Mouse (Mus musculus) heart, postnatal 4 days (tissue): Measurements from ENCODE around the gene Kdr. TPM values are rescaled to one million over a fixed set of nuclear protein-coding genes. Genes with fewer than 3 reads are reported as not detected.
A peak's percentile ranks its signal among the peaks of the same experiment; 100 is the strongest.
"Not testable (repeated sequence)": the region's sequence is repeated elsewhere in the genome, so short reads cannot be mapped to it uniquely, and the experiment has no call there.

Source experiments
- DNase-seq: peaks from one replicate; pipeline ENCODE4 v3.0.0; 2021
- total RNA-seq, 2 experiments: library from RNA; stranded (reverse); gene quantifications; 2 replicates each; pipeline ENCODE4 v1.2.3; 2021

The Kdr gene
- total RNA-seq, 2 experiments from 2014 or later = 115 to 119 TPM

- DNase-seq = no peak
Measured at GRCm38 (mm10) chr5:75959809-75960208, 18.4 kb downstream of the Kdr start.

DNA sequence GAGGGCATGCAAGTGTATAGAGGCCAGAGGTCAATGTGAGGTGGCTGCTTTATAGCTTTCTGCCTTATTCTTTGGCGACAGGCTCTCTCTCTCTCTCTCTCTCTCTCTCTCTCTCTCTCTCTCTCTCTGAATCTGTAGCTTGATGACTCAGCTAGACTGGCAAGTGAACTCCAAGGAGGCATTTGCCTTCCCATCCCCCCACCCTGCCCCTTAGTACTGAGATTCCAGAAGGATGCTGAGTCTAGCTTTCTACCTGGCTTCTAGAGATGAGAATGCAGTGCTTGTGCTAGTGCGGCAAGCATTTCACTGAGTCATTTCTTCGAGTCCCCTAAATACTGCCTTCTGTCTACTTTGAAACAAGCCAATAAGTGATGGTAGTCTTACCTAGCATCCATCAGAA lies 21.7 kb downstream of the Kdr start:
- no peak for DNase-seq

DNA sequence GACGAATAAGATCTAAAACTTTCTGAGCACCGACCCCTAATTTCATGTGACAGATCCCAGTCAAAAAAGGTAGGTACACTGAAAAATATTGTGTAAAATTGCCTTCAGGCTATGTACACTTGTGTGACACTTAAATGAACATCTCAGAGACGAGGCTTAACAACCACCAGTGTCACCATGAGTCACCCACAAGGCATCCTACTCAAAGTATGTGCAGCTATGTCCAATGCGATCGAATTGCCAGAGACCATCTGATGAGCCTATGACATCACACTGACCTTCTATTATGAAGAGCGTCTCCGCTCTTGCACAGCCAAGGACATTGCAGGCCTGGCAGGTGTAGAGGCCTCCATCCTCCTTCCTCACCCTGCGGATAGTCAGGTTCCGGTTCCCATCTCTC lies 22.4 kb downstream of the Kdr start:
- no peak for DNase-seq

- no peak for DNase-seq
Measured at GRCm38 (mm10) chr5:75954778-75955330, 23.4 kb downstream of the Kdr start.

DNA sequence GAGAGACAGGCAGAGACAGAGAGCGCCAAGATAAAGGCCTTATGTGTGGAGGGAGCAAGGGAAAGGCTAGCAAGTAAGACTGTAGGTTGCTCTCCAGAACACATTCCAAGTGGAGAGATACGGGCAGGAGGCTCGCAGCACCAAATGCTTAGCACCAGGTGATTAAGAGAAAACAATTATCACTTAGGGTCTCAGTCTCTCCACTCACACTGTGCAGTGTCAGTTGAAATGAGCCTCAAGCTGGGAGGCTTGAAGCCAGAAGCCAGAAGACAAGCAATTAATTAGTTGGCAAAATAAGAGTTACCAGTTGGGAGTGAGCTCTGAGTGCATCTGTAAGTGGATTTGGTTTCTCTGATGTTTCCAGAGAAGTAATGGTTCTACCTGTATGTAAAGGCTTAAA lies 24.0 kb downstream of the Kdr start:
- DNase-seq = no peak

- DNase-seq = no peak
Measured at GRCm38 (mm10) chr5:75952131-75952795, 26.0 kb downstream of the Kdr start.

- no peak for DNase-seq
Measured at GRCm38 (mm10) chr5:75950866-75951265, 27.4 kb downstream of the Kdr start.

GRCm38 (mm10) chr5:75945394-75945793 lies 32.9 kb downstream of the Kdr start:
- no peak for DNase-seq

GRCm38 (mm10) chr5:75943301-75943700 lies 35.0 kb downstream of the Kdr start:
- DNase-seq = no peak

DNA sequence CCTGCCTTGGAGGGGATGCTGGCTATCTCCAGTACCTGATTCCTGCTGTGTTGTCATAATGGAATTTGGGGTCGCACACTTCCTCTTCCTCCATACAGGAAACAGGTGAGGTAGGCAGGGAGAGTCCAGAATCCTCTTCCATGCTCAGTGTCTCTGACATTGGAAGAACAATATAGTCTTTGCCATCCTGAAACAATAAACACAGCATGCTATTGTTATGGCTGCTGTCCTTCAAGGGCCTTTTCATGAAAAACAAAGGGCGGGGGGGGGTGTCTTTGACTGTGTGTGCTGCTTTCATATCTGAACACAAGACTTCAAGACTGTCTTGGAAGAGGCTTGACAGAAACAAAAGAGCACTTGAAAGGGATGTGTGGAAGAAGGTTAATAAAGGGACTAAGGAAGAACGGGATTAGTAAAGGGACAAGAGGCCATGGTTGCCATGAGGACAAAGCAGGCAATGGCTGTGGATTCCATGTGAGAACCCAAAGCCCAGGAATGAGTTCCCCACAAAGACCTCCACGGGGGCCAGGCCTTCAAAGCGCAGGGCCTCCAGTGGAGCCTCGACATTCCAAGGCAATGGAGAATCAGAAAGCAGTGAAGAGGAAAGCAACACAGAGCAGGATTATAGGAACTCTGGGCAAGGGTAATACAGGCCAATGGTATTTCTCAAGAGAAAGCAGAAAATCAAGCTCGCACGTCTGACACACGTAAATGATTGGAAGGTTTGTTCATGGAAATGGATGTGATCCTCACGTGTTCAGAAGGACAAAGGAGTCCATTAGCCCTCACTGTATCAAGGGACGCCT lies 36.3 kb downstream of the Kdr start:
- DNase-seq = no peak

- DNase-seq = no peak
Measured at GRCm38 (mm10) chr5:75939144-75939732, 39.0 kb downstream of the Kdr start.

DNA sequence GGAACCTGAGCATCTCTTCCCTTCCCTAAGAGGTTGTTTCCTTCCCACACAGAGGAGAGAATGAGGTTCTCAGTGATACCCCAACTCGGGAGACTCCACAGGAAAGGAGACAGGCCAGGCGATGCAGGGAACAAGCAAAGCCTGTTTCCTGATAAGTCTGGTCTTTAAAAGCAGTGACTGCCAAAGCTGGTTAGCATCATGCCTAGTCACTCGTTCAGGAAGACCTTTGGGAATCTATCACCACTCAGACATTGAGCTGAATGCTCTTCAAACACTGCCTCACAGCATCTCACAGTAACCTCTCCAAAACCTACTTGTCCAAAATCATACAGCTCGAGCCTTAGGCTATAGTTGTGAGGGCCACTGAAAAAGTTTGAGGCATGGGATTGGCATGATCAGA lies 40.2 kb downstream of the Kdr start:
- no peak for DNase-seq

- DNase-seq = no peak
Measured at GRCm38 (mm10) chr5:75936223-75936622, 42.0 kb downstream of the Kdr start.

DNA sequence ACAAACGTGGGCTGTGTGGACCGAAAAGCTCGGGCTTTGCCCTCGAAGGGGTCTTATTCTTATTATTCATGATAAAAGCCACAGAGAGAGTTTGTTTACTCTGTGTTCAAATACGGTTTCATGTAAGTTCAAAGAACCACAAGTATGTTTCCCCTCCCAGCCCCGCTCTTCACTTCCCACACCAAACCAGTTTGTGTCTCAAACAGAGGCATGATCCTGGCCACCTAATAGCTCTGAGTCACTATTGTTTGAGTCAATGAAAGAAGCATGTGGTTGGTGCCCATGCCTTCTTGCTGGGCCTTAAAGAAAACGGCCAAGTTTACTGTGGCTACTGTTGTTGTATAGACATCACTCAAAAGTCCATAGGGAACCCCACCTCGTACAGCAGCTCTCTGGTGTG lies 43.0 kb downstream of the Kdr start:
- no peak for DNase-seq

- DNase-seq = no peak
Measured at GRCm38 (mm10) chr5:75934201-75934600, 44.1 kb downstream of the Kdr start.

DNA sequence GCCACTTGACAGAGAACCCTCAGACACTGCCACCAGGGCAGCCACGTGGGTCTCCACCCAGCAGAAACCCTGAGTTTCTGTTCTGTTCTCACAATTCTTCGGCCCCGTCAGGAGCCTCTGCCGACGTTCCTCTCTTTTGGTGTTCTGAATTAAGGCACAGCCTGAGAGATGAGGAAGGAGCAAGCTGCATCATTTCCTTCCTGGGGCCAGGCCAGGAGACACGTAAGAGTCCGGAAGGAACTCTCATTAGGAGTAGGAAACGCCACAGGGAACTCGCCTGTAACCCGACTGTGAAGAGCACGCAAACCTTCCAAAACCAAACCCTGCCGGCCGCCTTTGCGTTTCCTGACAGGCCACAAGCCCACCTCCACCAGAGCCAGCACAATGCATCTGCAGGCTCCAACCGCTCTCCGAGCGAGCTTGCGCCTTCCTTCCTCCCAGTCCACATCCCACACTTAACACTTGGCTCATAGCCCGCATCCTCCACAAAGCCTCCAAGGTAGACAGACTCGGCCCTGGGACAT lies 44.7 kb downstream of the Kdr start:
- DNase-seq = peak; percentile 85

- DNase-seq = not testable (repeated sequence)
Measured at GRCm38 (mm10) chr5:75931458-75931857, 46.8 kb downstream of the Kdr start.

DNA sequence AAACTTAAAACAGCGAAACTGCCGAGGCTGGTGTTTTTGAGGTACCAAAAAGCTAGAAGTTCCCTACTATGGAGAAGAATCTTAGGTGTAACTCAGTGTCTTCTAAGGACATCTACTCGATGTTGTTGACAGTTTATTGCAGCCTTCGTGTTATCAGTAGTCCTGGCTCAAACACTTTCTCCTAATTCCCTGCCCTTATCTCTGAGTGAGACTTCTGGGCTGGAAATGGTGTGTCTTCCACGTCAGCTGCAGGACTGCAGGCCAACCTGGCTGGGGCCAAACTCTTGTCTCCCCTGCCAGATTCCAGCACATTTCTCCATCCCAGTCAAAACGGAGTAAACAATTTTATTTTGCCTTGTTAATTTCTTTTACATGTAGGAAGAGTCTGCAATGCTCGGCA lies 48.3 kb downstream of the Kdr start:
- DNase-seq = no peak

- peak; percentile 57 for DNase-seq
Measured at GRCm38 (mm10) chr5:75922677-75923076, 55.6 kb downstream of the Kdr start.

DNA sequence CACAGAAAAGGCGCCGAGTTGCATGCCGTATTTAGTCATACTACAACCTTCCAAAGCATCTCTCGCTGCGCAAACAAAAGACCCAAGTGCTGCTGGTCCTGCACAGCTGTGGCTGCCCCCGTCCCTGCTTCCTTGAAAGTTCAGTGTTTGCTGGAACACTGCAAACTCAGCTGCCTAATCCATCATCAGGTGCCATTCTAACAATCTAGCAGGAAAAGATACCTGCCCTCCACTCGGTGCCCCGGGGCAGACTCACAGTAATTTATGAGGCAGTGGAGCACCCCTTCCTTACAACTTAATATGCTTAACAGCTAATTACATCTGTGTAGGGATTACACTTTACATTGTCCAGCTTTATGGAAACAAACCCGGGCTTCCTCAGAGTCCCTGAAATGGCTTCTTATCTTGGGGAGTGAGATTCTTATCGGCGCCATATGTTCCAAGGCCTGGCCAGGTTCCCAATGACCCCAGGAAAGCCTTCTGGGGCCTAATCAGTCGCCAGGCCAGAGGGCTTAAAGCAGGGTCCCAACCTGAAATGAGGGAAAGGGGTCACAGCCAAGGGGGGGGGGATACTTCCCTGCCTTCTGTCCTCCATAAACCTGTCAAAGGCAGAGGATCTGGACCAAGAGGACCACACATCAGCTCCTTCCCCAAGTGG lies 56.4 kb downstream of the Kdr start:
- no peak for DNase-seq

DNA sequence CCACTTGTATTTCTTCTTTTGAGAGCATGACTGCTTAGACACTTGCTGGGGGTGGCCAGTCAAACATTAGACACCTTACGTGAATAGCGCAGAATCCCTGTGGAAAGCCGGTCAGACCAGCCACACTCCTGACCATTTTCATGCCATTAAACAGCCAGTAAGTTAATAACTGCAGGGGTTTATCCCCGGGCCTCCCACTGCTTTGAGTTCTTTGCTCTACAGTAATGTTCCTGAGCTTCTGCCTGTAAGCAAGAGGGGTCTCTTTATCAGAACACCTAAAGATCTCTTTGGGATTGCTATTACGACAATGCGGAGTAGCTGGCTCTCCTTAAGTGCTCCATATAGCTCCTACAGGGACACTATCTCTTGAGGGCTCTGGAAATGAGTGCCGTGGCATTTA lies 58.7 kb downstream of the Kdr start:
- DNase-seq = no peak

DNA sequence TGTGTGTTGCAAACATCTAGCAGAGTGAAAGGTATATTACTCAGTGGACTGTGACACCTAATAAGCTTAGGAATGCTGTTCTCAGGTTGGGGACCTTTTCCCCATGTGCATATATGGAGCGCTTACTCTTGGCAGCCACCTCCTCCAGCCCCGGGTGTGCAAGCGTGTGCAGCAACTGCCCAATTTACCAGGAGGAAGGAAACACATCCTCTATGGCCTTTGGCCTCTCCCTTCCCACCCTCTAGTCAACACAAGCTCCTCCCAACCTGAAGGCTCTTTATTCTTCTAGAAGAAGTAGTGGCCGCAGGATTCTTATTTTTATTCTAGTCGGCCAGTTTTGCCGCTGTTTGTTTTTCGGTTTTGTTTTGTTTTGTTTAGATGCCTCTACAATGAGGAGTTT lies 60.1 kb downstream of the Kdr start:
- no peak for DNase-seq

- DNase-seq = no peak
Measured at GRCm38 (mm10) chr5:75917231-75917630, 61.0 kb downstream of the Kdr start.
